Mouse (Mus musculus) midbrain, embryonic 15.5 days (tissue): Measurements from ENCODE around the gene Lctl. TPM values are rescaled to one million over a fixed set of nuclear protein-coding genes. Genes with fewer than 3 reads are reported as not detected.
"Not testable (repeated sequence)": the region's sequence is repeated elsewhere in the genome, so short reads cannot be mapped to it uniquely, and the experiment has no call there.

Experiments
- ATAC-seq: fragments of 200-750 bp; cut with Nextera tagmentation; replicated peaks from 2 replicates; pipeline ENCODE4 v1.8.0; 2017; ENCODE audit warnings: moderate TSS enrichment
- H3K27ac ChIP-seq: fragments of 300-500 bp; sonication (generic); 2 replicates; pipeline ENCODE4 v1.5.1; 2015; ENCODE audit warnings: mild to moderate bottlenecking, inconsistent platforms
- H3K27me3 ChIP-seq: fragments of 300-500 bp; sonication (generic); replicated peaks from 2 replicates; pipeline ENCODE4 v1.6.1; 2015; ENCODE audit warnings: inconsistent platforms
- H3K36me3 ChIP-seq: fragments of 300-500 bp; sonication (generic); replicated peaks from 2 replicates; pipeline ENCODE4 v1.6.1; 2015; ENCODE audit warnings: inconsistent platforms
- H3K4me1 ChIP-seq: fragments of 300-500 bp; sonication (generic); 2 replicates; pipeline ENCODE4 v1.6.1; 2015; ENCODE audit warnings: inconsistent platforms
- H3K4me2 ChIP-seq: fragments of 300-500 bp; sonication (generic); 2 replicates; pipeline ENCODE4 v1.6.1; 2015; ENCODE audit warnings: inconsistent platforms, mild to moderate bottlenecking, moderate library complexity
- H3K4me3 ChIP-seq: fragments of 300-500 bp; sonication (generic); 2 replicates; pipeline ENCODE4 v1.5.1; 2015; ENCODE audit warnings: mild to moderate bottlenecking, inconsistent platforms
- H3K9ac ChIP-seq: fragments of 300-500 bp; sonication (generic); 2 replicates; pipeline ENCODE4 v1.6.1; 2015; ENCODE audit warnings: mild to moderate bottlenecking, inconsistent platforms
- H3K9me3 ChIP-seq: fragments of 300-500 bp; sonication (generic); 2 replicates; pipeline ENCODE4 v1.6.1; 2016; ENCODE audit warnings: inconsistent platforms
- WGBS: fragments of 180-500 bp; shearing (Covaris S2); methylation state at CpG from one replicate; pipeline ENCODE4 v1.1.7; 2015; ENCODE audit warnings: mixed read lengths; 5-methylcytosine and 5-hydroxymethylcytosine counted together
- polyA plus RNA-seq: library from polyadenylated mRNA; unstranded; fragments of >200 nt; fragmentation: Nextera tagmentation; extraction: Ambion mirVana; gene quantifications from 2 replicates; pipeline ENCODE4 v1.2.1, GENCODE M21; 2015

Gene Lctl
- polyA plus RNA-seq, 1 experiment from 2014 or later: not detected

DNA sequence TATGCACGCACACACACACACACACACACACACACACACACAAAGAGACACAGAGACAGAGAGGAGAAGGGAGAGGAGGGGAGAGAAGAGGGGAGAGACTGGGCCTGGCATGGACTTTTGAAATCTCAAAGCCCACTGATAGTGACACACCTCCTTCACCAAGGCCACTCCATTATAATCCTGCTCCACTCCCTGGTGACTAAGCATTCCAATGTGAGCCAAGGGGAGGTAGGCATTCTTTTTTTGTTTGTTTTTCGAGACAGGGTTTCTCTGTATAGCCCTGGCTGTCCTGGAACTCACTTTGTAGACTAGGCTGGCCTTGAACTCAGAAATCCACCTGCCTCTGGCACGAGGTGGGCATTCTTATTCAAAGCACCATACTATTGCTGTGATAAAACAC, 7.9 kb downstream of the Lctl start:
- not testable (repeated sequence) for H3K4me2 ChIP-seq, H3K9ac ChIP-seq, H3K27me3 ChIP-seq, H3K27ac ChIP-seq, H3K9me3 ChIP-seq, ATAC-seq, H3K4me3 ChIP-seq, H3K4me1 ChIP-seq, H3K36me3 ChIP-seq
- WGBS: 69% methylated on average over 3 of the region's 3 CpGs

GRCm38 (mm10) chr9:64125307-64125706, 8.4 kb downstream of the Lctl start:
- 79% methylated on average over 3 of the region's 3 CpGs for WGBS
- Histone ChIP-seq H3K9ac (no peak overlapping the region), H3K36me3 (no peaks in the 10 kb centered on the region), H3K27me3 (no peaks in the 10 kb centered on the region), H3K9me3 (no peaks in the 10 kb centered on the region), H3K4me1 (no peaks in the 10 kb centered on the region), H3K4me3 (no peak overlapping the region), H3K27ac (no peak overlapping the region), H3K4me2 (no peak overlapping the region)
- ATAC-seq: no peak

GRCm38 (mm10) chr9:64126121-64126520, 9.2 kb downstream of the Lctl start:
- H3K4me2 ChIP-seq: no peak overlapping the region
- H3K9me3 ChIP-seq: no peaks in the 10 kb centered on the region
- 81% methylated on average over 12 of the region's 12 CpGs for WGBS
- H3K4me3 ChIP-seq: no peak overlapping the region
- no peak overlapping the region for H3K27ac ChIP-seq
- H3K4me1 ChIP-seq: no peaks in the 10 kb centered on the region
- H3K27me3 ChIP-seq: no peaks in the 10 kb centered on the region
- ATAC-seq: no peak
- no peaks in the 10 kb centered on the region for H3K36me3 ChIP-seq
- no peak overlapping the region for H3K9ac ChIP-seq

DNA sequence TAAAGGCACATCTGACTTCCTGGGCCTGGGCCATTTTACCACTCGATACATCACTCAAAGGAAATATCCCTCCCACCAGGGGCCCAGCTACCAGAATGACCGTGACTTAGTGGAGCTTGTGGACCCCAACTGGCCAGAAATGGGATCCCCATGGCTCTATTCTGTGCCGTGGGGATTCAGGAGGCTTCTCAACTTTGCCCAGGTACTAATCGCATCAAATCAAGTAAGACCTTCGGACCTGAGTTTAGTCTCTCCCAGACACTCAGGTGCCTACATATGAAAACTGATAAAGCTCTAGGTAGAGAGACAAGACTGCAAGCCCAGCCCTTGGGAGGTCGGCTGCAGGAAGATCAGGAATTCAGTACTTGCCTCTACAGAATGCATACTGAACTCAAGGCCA, 14.7 kb downstream of the Lctl start:
- no peaks in the 10 kb centered on the region for H3K4me1 ChIP-seq
- WGBS: 88% methylated on average over 6 of the region's 6 CpGs
- H3K36me3 ChIP-seq: no peaks in the 10 kb centered on the region
- no peaks in the 10 kb centered on the region for H3K9me3 ChIP-seq
- no peaks in the 10 kb centered on the region for H3K27me3 ChIP-seq
- H3K4me3 ChIP-seq: no peak overlapping the region
- H3K4me2 ChIP-seq: no peak overlapping the region
- H3K9ac ChIP-seq: no peak overlapping the region
- no peak overlapping the region for H3K27ac ChIP-seq
- no peak for ATAC-seq

- H3K27ac ChIP-seq, H3K36me3 ChIP-seq, H3K9me3 ChIP-seq, ATAC-seq, H3K9ac ChIP-seq, H3K4me2 ChIP-seq, H3K4me1 ChIP-seq, H3K4me3 ChIP-seq, H3K27me3 ChIP-seq: not testable (repeated sequence)
- WGBS: 8% methylated on average over 6 of the region's 6 CpGs
Measured at GRCm38 (mm10) chr9:64138896-64139295, 21.9 kb downstream of the Lctl start.

GRCm38 (mm10) chr9:64139879-64140278, 22.9 kb downstream of the Lctl start:
- Histone ChIP-seq H3K27me3 (no peaks in the 10 kb centered on the region), H3K4me2 (no peak overlapping the region), H3K4me3 (no peak overlapping the region), H3K9me3 (no peaks in the 10 kb centered on the region), H3K27ac (no peak overlapping the region), H3K9ac (no peak overlapping the region), H3K4me1 (no peaks in the 10 kb centered on the region), H3K36me3 (no peaks in the 10 kb centered on the region)
- WGBS: 93% methylated on average over 9 of the region's 9 CpGs
- ATAC-seq: no peak

GRCm38 (mm10) chr9:64156641-64157040, 39.7 kb downstream of the Lctl start:
- no peaks in the 10 kb centered on the region for H3K27me3 ChIP-seq
- 80% methylated on average over 1 of the region's 1 CpGs for WGBS

GRCm38 (mm10) chr9:64160471-64160870, 43.5 kb downstream of the Lctl start:
- Histone ChIP-seq H3K4me2 (no peak overlapping the region), H3K9ac (no peak overlapping the region), H3K27ac (no peak overlapping the region), H3K9me3 (no peaks in the 10 kb centered on the region), H3K4me1 (no peaks in the 10 kb centered on the region), H3K4me3 (no peak overlapping the region), H3K27me3 (no peaks in the 10 kb centered on the region), H3K36me3 (no peaks in the 10 kb centered on the region)
- 93% methylated on average over 5 of the region's 5 CpGs for WGBS
- no peak for ATAC-seq

More at GRCm38 (mm10) chr9:64156641-64157040, 39.7 kb downstream of the Lctl start:
- Histone ChIP-seq H3K4me2 (no peak overlapping the region), H3K9ac (no peak overlapping the region), H3K9me3 (no peaks in the 10 kb centered on the region), H3K27ac (no peak overlapping the region), H3K36me3 (no peaks in the 10 kb centered on the region), H3K4me1 (no peaks in the 10 kb centered on the region), H3K4me3 (no peak overlapping the region)
- no peak for ATAC-seq

- not testable (repeated sequence) for H3K27me3 ChIP-seq, H3K4me3 ChIP-seq, H3K4me2 ChIP-seq, H3K27ac ChIP-seq, H3K9ac ChIP-seq, H3K36me3 ChIP-seq, ATAC-seq, H3K9me3 ChIP-seq
- H3K4me1 ChIP-seq: peaks cover 19% of the 10 kb centered on the region
- 88% methylated on average over 3 of the region's 3 CpGs for WGBS
Measured at GRCm38 (mm10) chr9:64169967-64170366, 53.0 kb downstream of the Lctl start.

DNA sequence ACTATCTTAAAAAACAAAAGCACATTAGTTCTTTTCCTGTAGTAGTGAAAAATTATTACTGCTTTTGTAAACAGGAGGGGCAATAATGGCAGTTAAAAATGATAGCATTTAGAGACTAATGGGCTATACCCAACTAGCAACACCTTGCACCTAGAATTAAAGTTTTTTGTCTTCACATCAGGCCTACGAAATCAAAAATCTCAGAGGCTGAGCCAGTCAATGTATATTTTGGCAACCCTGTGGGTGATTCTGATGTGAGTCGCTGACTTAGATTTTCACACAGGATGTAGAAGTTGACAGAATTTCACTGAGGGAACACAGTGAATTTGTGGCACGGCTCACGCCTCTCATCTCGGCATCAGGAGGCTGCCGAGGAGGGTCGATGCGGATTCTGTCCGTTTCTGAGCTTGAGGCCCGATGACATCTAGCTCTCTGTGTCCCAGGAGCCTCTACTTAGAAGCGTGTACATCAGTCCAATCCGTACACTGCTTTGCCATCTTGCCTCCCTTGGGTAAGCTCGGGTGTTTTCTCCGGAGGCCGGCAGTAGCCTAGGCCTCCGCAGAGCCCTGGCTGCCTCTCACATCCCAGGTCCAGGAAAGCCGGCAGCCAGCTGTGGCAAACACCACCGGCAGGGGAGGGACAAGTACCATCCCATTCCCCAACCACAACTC, 55.3 kb downstream of the Lctl start:
- WGBS: 2% methylated on average over 18 of the region's 18 CpGs
- no peak for ATAC-seq
- peak overlapping the region; percentile 81 for H3K9ac ChIP-seq

GRCm38 (mm10) chr9:64172816-64173665, 56.1 kb downstream of the Lctl start, which contains the start of the genes Zwilch and Rpl4:
Gene Zwilch (minus strand): TSS chr9:64173104.
Gene Rpl4 (plus strand): TSS chr9:64173375.
- under 1% methylated on average over 42 of the region's 42 CpGs for WGBS

More for the DNA sequence above, 55.3 kb downstream of the Lctl start:
- Histone ChIP-seq H3K4me1 (peaks cover 24% of the 10 kb centered on the region), H3K27me3 (no peaks in the 10 kb centered on the region), H3K4me2 (peak overlapping the region; percentile 82), H3K27ac (peak overlapping the region; percentile 84), H3K9me3 (no peaks in the 10 kb centered on the region), H3K4me3 (peak overlapping the region; percentile 79), H3K36me3 (peaks cover 22% of the 10 kb centered on the region)

GRCm38 (mm10) chr9:64173666-64174220, 56.8 kb downstream of the Lctl start:
- peaks cover 35% of the 10 kb centered on the region for H3K36me3 ChIP-seq
- H3K27ac ChIP-seq: peak overlapping the region; percentile 84
- no peaks in the 10 kb centered on the region for H3K9me3 ChIP-seq
- H3K9ac ChIP-seq: peak overlapping the region; percentile 81
- peak overlapping the region; percentile 79 for H3K4me3 ChIP-seq
- no peaks in the 10 kb centered on the region for H3K27me3 ChIP-seq
- ATAC-seq: no peak
- H3K4me1 ChIP-seq: peaks cover 24% of the 10 kb centered on the region
- WGBS: under 1% methylated on average over 16 of the region's 16 CpGs
- H3K4me2 ChIP-seq: peak overlapping the region; percentile 82

More at GRCm38 (mm10) chr9:64172816-64173665, 56.1 kb downstream of the Lctl start, which contains the start of the genes Zwilch and Rpl4:
- no peaks in the 10 kb centered on the region for H3K9me3 ChIP-seq
- peak within 1 kb of the TSS; percentile 81 for H3K9ac ChIP-seq
- peak within 1 kb of the TSS; percentile 84 for H3K27ac ChIP-seq
- ATAC-seq: peak; percentile 93
- no peaks in the 10 kb centered on the region for H3K27me3 ChIP-seq
- H3K4me2 ChIP-seq: peak within 1 kb of the TSS; percentile 82
- peaks cover 30% of the 10 kb centered on the region for H3K36me3 ChIP-seq
- peak within 1 kb of the TSS; percentile 79 for H3K4me3 ChIP-seq
- peaks cover 24% of the 10 kb centered on the region for H3K4me1 ChIP-seq
